Mouse (Mus musculus): ENCODE data around the gene Tmem43.

The Tmem43 gene

DNA sequence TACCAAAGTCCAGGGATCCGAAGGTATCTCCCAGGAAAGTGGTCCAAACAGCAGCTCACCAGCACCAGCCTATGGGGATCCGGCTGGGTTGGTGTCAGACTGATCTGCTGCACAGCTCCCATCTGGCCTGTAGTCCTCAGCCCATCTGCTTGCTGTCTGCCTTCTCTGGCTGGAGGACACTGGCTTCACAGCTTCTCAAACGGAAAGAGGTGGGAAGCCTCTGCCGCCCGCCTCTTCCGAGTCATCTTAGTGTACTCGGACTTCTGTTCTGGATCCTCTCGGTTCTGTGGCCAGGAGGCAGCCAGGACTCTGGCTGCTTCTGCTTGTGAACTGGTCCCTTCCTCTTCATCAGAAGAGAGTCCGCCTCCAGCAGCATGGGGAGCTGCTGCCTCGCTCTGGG lies 16.4 kb downstream of the Tmem43 start:
- no peak for DNase-seq (ENCODE audit: low spot score)

DNA sequence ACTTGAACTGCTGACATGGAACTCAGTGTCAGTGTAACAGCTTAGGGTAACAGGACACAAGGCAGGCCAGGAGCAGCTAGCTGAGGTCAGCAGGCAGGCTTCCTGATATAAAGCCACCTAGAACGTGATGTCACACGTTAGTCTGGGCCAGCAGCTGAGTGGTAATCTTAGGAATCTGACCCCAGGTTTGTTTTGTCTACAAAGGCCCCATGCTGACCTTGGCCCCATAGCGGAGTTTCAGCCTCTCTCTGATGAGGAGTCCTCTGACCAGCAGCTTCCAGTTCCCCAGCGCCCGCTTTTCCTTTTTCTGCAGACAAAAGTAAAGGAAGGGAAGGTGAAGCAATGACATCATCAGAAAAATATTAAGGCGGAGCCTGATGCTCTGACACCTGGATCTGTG lies 17.5 kb downstream of the Tmem43 start:
- no peak for DNase-seq (ENCODE audit: low spot score)

DNA sequence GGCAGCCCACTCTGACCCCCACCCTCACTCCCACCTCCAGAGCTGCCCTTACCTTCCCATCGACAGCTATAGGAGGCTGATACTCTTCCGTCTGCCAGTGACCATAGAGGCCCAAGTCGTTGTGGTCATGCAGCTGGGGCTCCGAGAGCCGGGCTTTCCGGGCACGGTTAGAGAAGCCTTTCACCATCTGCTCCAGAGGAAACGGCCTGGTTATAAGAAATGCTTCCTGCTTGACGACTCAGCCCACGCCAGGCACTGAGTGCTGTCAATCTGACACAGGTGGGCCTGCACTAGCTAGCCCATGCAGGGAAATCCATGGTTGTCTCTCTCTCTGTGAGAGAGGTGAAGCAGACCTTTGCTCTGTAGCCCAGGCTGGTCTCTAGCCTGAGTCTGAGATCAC lies 19.6 kb downstream of the Tmem43 start:
- no peak for DNase-seq (ENCODE audit: low spot score)

DNA sequence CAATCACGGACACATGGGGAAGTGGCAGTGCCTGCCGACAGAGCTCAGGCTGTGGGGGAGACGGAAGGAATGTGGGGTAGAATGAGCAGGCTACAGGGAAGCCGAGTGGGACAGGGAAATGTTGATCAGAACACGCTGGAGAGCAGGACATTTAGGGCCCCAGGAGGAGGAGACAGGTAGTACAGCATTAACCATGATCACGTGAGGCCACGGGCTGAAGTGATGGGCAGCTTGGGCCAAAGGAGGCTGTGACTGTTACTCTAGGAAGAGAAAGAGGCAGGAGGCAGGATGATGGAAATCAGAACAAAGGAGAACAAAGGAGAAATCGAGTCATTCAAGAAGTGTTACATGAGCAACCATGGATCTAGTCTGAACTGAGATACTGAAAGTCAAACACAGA lies 21.0 kb downstream of the Tmem43 start:
- no peak for DNase-seq (ENCODE audit: low spot score)

DNA sequence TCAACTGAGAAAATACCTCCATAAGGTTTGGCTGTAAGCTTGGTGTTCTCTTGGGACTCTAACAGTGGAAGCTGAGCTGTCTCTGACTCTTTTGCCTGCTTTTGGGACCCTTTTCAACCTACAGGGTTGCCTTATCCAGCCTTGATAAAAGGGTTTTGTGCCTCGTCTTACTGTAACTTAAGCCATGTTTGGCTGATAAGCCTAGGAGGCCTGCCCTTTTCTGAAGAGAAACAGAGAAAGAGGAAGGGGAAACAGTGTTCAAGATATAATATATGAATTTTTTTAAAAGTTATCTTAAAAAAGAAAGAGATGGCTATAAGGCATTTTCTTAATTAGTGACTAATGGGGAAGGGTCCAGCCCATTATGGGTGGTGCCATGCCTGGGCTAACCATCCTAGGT lies 29.8 kb downstream of the Tmem43 start:
- no peak for DNase-seq (ENCODE audit: low spot score)

DNA sequence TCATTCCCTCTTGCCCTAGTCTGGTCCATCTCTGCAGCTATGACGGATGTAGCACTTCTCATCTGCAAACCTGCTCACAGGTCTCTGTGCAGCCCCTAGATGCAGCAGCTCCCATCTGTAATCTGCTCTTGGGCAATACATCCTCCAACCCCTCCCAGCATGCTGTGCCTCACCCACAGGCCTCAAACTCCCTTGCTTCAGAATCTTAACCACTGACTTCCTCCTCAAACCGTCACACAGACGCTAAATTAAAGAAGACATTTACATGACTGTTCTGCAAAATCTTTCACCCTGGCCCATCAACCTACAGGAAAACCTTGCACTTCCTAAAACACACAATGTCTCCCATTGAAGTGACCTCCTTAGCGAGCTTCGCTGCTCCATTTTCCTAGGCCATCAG lies 32.5 kb downstream of the Tmem43 start:
- DNase-seq (ENCODE audit: low spot score), result peak; percentile 51

DNA sequence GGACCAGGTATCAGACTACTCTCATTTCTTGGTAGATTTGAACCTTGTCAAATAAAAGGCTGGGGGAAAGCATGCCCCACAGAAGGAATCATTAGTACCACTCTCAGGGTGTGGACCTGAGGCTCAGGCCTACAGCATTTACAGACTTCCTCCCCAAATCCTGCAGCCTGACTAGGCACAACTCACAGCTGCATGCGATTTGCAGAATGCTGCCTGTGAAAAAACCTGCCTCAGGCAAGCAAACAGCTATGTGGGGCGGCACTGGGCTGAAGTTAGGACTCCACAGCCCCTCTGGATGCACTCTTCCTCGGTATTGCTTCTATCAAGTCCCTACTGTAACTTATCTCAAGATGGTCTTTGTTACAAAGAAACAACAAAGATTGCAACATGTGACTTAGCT lies 34.5 kb downstream of the Tmem43 start:
- no peak for DNase-seq (ENCODE audit: low spot score)

DNA sequence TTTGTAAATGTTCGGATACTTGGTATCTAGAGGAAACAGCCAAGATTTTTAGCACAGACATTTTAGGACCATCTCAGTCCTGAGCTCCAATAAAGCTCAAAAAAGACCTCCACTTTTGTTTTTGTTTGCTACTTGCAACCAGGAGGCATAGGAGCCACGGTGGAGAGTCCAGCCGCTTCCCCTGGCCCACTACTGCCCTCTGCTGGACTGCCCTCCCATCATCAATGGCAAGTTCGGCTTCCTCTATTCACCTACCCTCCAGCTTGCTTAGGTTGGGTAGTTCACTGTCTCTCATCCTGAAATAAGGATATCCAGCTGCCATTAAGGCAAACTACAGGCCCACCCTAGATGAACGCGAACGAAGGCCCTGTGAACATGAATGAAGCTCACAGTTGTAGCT lies 35.8 kb downstream of the Tmem43 start:
- peak; percentile 71 for DNase-seq (ENCODE audit: low spot score)

DNA sequence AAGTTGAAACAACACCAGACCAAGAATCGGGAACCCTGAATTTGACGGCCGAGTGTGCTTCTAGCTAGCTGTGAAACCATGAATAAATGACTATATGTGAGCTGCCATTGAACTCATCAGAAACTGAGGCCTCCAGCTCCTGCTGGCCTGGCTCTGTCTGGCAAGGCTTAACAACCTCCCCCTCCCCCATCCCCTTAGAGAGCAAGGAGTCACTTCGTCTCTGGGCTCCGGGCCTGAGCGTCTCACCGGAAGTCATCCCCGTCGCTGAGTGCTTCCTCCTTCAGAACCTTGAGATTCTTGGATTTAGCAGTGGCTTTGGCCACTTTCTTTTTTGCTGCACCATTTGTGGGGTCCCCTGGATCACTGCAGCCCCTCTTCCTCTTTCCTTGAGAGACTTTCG lies 36.7 kb downstream of the Tmem43 start:
- no peak for DNase-seq (ENCODE audit: low spot score)

DNA sequence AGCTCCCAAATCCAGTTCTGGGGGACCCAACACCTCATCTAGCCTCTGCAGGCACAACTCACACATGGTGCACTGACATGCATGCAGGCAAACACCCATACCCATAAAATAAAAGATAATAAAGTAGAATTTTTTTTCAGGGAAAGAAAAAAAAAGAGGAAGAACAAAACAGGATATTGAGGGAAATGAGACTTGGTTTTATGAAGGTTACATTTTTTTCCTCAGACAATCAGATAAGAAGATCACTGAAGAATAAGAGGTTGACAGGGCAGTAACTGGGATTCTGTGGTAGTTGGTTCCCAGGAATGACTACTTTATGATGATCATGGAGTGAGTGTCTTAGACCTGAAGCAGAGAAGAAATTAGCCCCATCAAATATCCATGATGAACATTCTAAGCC lies 40.6 kb downstream of the Tmem43 start:
- no peak for DNase-seq (ENCODE audit: low spot score)

DNA sequence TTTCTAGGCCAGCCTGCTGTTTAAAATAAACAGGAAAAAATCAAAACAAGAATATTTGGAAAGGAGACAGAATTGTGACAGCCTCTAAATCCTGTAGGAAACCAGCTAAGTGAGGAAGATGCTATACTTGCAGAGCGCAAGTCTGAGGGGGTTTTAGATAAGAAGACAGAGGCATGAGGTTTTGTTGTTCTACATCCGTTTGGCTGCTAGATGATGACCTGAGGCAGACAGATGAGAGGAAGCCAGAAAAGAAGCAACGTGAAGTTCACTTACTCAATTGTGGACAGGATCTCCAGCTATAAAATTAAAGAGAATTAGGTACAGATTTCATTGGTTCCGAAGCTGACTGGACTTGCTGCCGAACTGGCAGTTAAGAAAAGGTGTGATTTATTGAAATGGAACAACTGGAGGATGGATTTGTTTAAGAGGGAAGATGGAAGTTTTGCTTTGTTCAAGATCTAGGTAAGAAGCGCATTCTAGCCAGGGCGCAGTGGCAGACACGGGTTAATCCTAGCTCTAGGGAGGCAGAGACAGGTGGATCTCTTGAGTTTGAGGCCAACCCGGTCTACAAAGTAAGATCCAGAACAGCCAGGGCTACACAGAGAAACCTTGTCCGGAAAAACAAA lies 41.3 kb downstream of the Tmem43 start:
- DNase-seq (ENCODE audit: low spot score), result no peak

DNA sequence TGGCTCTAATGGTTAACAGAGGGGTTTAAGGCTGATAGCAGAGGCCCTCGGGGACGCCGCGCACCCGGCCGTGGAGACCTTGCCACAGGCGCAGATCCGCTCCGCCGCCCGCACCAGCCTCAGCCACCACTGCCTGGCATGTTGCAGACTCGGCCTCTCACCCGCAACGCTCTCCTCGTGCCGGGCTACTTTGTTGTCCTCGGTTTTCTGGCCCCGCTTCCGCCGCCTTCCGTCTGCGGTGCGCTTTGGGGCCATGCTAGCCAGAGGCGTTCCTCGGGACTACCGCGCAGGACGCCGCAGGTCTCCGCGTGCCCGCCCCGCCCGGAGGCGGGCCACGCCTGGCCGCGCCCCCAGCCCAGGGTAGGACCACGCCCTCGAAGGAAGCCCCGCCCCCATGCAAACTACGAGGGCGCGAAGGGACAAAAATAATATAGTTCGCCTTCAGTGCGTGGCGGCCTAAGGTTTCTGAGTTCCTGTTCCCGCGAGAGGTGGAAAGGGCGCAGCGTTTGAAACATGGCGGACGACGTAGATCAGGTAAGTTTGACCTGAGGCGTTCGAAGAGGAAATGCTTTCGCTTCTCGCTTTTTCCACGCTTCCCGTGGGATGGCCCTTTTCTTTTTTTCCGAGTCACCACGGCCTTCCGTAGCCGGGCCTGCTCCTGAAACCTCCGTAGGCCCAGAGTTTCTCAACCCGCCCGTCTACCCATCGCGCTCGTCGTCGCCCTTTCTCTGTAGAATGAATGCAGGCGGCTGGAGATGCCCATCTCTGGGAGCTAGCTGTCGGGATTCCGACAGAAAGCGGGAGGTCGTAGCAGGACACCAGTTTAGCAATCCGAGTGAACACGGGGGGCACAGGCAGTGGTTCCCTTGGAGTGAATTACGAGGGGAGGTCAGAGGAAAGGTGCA lies 42.3 kb downstream of the Tmem43 start, which contains the start of the genes Xpc and Lsm3:
Gene Xpc, minus strand, starts transcription at position 344 of the 905 bp plus-strand sequence.
Gene Lsm3, plus strand, starts transcription at position 384 of the 905 bp plus-strand sequence.
- peak; percentile 97 for DNase-seq (ENCODE audit: low spot score)

DNA sequence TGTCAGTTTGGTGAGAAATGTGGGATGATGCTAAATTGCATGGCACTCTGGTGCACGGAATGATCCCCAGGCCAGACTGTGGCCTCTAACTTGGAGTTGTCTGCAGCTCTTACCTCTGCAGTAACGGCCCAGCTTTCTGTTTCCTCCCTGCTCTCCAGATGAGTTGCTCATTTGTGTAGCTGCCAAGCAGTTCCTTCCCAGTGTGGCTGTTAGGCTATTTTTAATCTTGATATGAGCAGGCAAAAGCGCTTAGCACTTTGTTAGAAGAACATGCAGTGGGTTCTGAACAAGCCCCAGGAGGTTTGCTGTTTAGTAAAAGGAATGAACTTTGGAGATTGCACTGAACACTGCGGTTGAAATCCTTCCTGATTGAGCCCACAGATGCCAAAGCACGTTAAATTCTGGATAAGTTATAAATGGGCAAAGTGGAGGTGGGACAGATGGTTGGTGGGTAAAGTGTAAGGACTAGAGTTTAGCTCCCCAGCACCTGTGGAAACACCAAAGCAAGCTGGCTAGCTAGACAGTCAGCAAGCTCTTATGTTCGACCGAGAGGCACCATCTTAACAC lies 45.0 kb downstream of the Tmem43 start:
- no peak for DNase-seq (ENCODE audit: low spot score)

DNA sequence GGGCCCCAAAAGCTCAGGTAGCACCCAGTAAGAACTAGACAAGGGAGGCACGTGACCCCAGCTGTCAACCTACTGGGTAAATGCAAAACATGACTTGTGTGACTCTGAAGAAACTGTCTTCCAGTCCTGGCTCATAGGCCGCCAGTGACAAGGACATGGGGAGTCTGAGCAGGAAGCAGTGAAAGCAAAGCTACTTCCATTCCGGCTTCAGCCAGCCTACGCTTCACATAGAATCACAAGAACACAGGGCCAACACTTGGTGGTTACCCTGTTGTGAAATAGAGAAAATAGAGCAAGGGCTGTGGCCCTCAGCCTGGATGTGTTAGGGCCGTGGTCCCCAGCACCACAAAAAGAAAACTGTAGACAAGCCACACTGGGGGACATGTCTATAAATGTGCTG lies 49.3 kb downstream of the Tmem43 start:
- no peak for DNase-seq (ENCODE audit: low spot score)

DNA sequence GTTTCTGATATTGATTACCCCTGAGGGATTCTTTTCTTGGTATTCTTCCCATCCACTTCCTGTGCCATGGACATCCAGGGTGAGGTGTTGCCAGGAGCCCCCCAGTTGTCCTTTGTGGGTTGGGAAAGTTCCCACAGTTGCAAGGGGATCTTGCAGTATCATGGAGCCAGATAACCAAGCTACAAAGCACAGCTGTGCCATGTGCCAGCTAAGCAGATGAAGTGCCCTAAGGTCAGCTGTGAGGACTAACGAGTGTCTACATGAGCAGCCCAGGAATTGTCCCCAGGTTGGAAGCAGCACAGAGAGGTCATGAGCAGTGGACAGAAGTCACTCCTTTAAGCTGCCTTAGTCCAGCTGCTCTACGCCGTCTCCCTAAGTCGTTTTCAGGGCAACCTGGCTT lies 52.0 kb downstream of the Tmem43 start:
- DNase-seq (ENCODE audit: low spot score), result no peak

DNA sequence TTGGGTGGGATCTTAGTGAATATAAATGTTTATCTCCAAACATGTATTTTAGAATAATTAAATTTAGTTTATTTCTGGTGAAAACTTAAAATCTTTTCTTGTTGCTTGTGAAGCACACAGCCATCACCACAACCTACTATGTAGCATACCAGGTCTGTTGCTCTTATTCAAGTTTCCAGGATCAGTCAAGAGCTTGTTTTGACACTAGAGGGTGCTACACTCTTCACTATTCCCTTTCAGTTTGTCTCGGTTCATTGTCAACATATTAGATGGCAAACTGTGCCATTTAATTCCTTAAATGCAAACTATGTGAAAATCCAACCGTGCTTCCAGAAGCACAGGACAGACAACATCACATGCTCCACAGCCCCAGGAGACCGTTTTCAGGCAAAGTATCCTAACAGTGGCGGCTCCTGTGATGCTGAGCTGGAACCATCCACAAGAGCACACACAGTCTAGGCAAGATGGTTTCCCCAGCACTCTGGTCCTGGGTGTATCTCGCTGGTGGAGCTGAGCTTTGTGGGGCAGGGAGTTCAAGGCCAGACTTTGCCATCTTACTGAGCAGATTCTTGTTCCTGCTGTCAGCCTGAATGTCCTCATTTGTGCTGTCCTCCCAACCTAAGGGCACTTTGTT lies 53.8 kb downstream of the Tmem43 start:
- peak; percentile 43 for DNase-seq (ENCODE audit: low spot score)

DNA sequence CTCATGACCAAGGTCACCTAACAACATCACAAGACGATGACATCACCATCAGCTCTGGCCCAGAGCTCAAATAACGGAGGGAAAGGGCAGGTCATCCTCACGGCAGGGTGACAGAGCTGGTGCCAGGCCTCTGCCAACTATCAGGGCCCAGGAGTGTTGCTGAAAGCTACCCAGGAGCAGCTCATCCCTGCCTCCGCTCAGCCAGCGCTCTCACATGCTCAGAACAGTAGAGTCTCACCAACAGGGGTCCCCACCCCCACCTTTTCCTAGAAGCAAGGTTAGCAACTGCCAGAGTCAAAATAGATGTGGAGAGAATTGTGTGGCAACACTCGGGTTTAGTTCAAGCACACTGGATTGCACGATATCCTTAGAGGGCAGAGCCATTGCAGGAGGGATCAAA lies 54.8 kb downstream of the Tmem43 start:
- DNase-seq (ENCODE audit: low spot score), result no peak

DNA sequence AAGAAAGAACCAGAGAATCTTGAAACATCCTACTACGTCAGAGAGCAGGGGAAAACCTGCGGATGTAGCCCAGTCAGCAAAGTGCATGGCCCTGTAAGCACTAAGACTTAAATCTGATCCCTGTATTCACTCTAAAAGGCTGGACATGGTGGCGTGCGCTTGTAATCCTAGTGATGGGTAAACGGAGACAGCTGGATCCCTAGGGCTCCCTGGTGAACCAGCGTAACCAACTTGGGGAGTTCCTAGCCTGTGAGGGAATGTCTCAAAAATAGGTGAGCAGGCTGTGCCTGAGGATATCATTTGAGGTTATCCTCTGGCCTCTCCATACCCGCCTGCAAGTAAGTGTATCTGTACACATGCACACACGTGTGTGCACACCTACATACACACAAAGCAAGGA lies 57.2 kb downstream of the Tmem43 start:
- no peak for DNase-seq (ENCODE audit: low spot score)

DNA sequence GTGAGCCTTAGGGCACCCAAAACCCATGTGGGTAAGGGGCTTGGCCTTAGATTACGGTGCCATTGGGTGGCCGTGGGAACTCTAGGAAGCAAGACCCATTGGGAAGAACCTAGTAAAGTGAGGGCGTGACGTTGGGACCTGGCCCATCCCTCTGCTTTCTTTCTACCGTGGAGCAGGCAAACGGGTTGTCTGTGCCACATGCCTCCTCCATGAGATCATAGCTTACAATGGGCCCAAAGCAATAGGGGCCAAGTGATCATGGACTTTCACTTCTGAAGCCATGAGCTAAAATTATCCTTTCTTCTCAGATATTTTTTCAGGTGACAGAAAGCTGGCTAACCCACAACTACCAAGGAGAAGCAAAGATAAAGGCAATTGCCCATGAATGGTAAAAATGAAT lies 57.8 kb downstream of the Tmem43 start:
- peak; percentile 18 for DNase-seq (ENCODE audit: low spot score)

DNA sequence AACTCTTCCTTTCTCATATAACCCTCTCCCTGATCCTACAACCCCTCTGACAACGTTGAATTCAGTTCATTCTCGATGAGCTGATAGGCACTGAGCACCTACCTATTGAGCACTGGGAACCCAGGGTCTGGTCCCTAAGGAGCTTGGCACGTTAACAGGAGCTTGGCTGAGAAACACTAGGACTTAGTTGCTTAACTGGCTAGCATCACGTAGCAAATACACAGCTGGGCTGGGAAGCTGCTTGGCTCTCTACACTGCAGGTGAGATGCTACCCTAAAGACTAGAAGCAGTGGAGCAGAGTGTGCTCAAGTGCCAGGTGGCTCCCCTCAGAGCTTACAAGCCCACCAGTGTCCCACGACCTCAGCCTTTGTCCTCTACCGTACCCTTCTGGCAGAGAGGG lies 59.2 kb downstream of the Tmem43 start:
- DNase-seq (ENCODE audit: low spot score), result no peak

DNA sequence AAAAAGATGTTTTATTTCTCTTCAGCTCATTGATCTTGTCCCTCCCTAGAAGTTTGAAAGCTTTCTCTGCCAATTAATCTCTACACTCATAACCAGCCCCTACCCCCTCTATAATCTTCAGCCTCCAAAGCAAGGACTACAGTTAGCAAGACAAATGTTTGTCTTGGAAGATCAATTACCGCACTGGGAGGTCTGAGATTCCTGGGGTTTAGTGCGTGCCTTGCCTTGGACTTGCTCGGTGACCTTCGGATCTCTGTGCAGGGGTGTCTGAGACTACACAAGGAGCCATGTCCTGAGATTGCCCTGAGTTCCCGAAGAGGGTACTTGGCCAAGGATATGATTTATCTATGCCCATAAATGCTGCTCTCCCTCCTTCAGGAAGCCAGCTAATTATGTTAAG lies 59.9 kb downstream of the Tmem43 start:
- DNase-seq (ENCODE audit: low spot score), result no peak

DNA sequence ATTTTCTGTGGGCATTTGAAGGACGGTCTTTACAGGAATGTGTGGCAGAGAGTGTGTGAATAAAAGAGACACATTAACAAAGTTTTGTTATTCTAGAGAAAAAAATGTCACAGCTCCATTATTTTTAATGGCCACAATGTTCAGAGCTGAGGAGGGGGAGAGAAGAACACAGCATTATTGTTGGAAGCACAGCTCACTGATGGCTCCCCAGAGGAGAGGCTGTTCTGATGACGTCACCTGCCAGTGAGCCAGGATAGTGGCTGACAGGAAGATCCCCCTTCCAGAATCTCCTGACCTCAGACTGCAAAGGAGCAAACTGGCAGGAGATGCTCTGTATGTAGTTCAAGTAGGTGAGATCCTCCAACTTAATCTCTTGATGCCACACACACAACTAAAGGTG lies 60.3 kb downstream of the Tmem43 start:
- no peak for DNase-seq (ENCODE audit: low spot score)

DNA sequence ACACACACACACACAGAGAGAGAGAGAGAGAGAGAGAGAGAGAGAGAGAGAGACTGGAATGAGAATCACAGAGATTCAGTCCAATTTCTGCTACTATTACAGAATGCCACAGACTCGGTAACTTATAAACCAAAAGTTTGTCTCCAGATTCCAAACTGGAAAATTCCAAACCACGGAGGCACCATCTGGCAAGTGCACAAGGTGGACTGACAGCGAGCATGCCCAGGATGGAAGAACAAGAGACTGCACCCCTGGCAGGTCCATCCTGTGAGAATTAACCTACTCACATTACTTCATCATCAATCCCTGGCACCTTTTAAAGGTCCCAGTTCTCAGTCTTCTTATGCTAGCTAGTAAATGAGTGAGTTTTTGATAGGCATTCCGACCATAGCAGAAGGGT lies 60.8 kb downstream of the Tmem43 start:
- no peak for DNase-seq (ENCODE audit: low spot score)

Measured in lung, postnatal 25 days (tissue).